Mouse (Mus musculus) embryonic facial prominence, embryonic 15.5 days (tissue): Measurements from ENCODE around the gene Akt3. TPM values are rescaled to one million over a fixed set of nuclear protein-coding genes. Genes with fewer than 3 reads are reported as not detected.
A peak's percentile ranks its signal among the peaks of the same experiment; 100 is the strongest.

ENCODE experiments used
- ATAC-seq: fragments of 200-750 bp; cut with Nextera tagmentation; 2 replicates; pipeline ENCODE4 v1.8.0; 2017; ENCODE audit warnings: low read depth, moderate TSS enrichment; ENCODE audit not compliant: insufficient number of reproducible peaks, low FRiP score, low TSS enrichment
- H3K27ac ChIP-seq: fragments of 300-500 bp; sonication (generic); replicated peaks from 2 replicates; pipeline ENCODE4 v1.5.1; 2015; ENCODE audit warnings: mild to moderate bottlenecking, inconsistent platforms
- H3K27me3 ChIP-seq: fragments of 300-500 bp; sonication (generic); 2 replicates; pipeline ENCODE4 v1.6.1; 2015; ENCODE audit warnings: inconsistent platforms
- H3K36me3 ChIP-seq: fragments of 300-500 bp; sonication (generic); 2 replicates; pipeline ENCODE4 v1.6.1; 2015; ENCODE audit warnings: mild to moderate bottlenecking, inconsistent platforms
- H3K4me1 ChIP-seq: fragments of 300-500 bp; sonication (generic); 2 replicates; pipeline ENCODE4 v1.6.1; 2015; ENCODE audit warnings: inconsistent platforms
- H3K4me2 ChIP-seq: fragments of 300-500 bp; sonication (generic); replicated peaks from 2 replicates; pipeline ENCODE4 v1.6.1; 2015; ENCODE audit warnings: mild to moderate bottlenecking, inconsistent platforms
- H3K4me3 ChIP-seq: fragments of 300-500 bp; sonication (generic); replicated peaks from 2 replicates; pipeline ENCODE4 v1.5.1; 2015; ENCODE audit warnings: mild to moderate bottlenecking, inconsistent platforms
- H3K9ac ChIP-seq: fragments of 300-500 bp; sonication (generic); 2 replicates; pipeline ENCODE4 v1.6.1; 2015; ENCODE audit warnings: inconsistent platforms
- H3K9me3 ChIP-seq: fragments of 300-500 bp; sonication (generic); replicated peaks from 2 replicates; pipeline ENCODE4 v1.6.1; 2016; ENCODE audit warnings: inconsistent platforms
- WGBS: fragments of 180-500 bp; shearing (Covaris S2); methylation state at CpG from one replicate; pipeline ENCODE4 v1.1.7; 2015; 5-methylcytosine and 5-hydroxymethylcytosine counted together
- polyA plus RNA-seq: library from polyadenylated mRNA; unstranded; fragments of >200 nt; fragmentation: Nextera tagmentation; extraction: Ambion mirVana; gene quantifications from 2 replicates; pipeline ENCODE4 v1.2.1, GENCODE M21; 2015

Gene Akt3
- polyA plus RNA-seq = 5.2 and 6.0 TPM in 2 replicates

GRCm38 (mm10) chr1:177258034-177258342 lies at the start of gene Akt3:
Gene Akt3, minus strand, starts transcription at chr1:177258203.
- Histone ChIP-seq H3K9me3 (no peaks in the 10 kb centered on the region), H3K4me2 (peak within 1 kb of the TSS; percentile 89), H3K27ac (peak within 1 kb of the TSS; percentile 92), H3K9ac (peak within 1 kb of the TSS; percentile 63), H3K36me3 (no peaks in the 10 kb centered on the region), H3K4me3 (peak within 1 kb of the TSS; percentile 83), H3K4me1 (0 out of 2 replicates have a peak, but pooled peaks cover 5% of the 10 kb centered on the region), H3K27me3 (no peaks in the 10 kb centered on the region)
- WGBS = 7% methylated on average over 3 of the region's 32 CpGs
- ATAC-seq = peak; percentile 63

- no peak for ATAC-seq
- no peak overlapping the region for H3K4me2 ChIP-seq
- no peaks in the 10 kb centered on the region for H3K9me3 ChIP-seq
- no peaks in the 10 kb centered on the region for H3K4me1 ChIP-seq
- WGBS = 73% methylated on average over 11 of the region's 11 CpGs
- no peak overlapping the region for H3K9ac ChIP-seq
- no peak overlapping the region for H3K27ac ChIP-seq
- no peak overlapping the region for H3K4me3 ChIP-seq
- H3K27me3 ChIP-seq = no peaks in the 10 kb centered on the region
- no peaks in the 10 kb centered on the region for H3K36me3 ChIP-seq
These were observed 49.5 kb upstream of the Akt3 start for GRCm38 (mm10) chr1:177307549-177307948.

GRCm38 (mm10) chr1:177298231-177298630 lies 40.2 kb upstream of the Akt3 start:
- Histone ChIP-seq H3K27ac (no peak overlapping the region), H3K9me3 (no peaks in the 10 kb centered on the region), H3K9ac (no peak overlapping the region), H3K27me3 (no peaks in the 10 kb centered on the region), H3K36me3 (no peaks in the 10 kb centered on the region), H3K4me1 (peaks cover 6% of the 10 kb centered on the region; the same call in 1 of the 2 replicates), H3K4me2 (no peak overlapping the region), H3K4me3 (no peak overlapping the region)
- 91% methylated on average over 1 of the region's 1 CpGs for WGBS
- no peak for ATAC-seq

- WGBS = 28% methylated on average over 3 of the region's 3 CpGs
- Histone ChIP-seq H3K9me3 (no peaks in the 10 kb centered on the region), H3K36me3 (no peaks in the 10 kb centered on the region), H3K9ac (no peak overlapping the region), H3K27ac (no peak overlapping the region), H3K4me1 (no peaks in the 10 kb centered on the region), H3K4me3 (no peak overlapping the region), H3K4me2 (no peak overlapping the region), H3K27me3 (no peaks in the 10 kb centered on the region)
- ATAC-seq = no peak
These were observed 28.8 kb upstream of the Akt3 start for GRCm38 (mm10) chr1:177286764-177287163.

GRCm38 (mm10) chr1:177281925-177282324 lies 23.9 kb upstream of the Akt3 start:
- no peaks in the 10 kb centered on the region for H3K4me1 ChIP-seq
- H3K4me3 ChIP-seq = no peak overlapping the region
- no peak overlapping the region for H3K4me2 ChIP-seq
- H3K9ac ChIP-seq = no peak overlapping the region
- ATAC-seq = no peak
- no peaks in the 10 kb centered on the region for H3K9me3 ChIP-seq
- no peaks in the 10 kb centered on the region for H3K36me3 ChIP-seq
- no peaks in the 10 kb centered on the region for H3K27me3 ChIP-seq
- H3K27ac ChIP-seq = no peak overlapping the region

GRCm38 (mm10) chr1:177277361-177277760 lies 19.4 kb upstream of the Akt3 start:
- 86% methylated on average over 5 of the region's 5 CpGs for WGBS
- no peak for ATAC-seq
- H3K9ac ChIP-seq = no peak overlapping the region

GRCm38 (mm10) chr1:177267645-177268044 lies 9.6 kb upstream of the Akt3 start:
- no peak for ATAC-seq
- Histone ChIP-seq H3K4me2 (no peak overlapping the region), H3K27me3 (no peaks in the 10 kb centered on the region), H3K4me3 (no peak overlapping the region), H3K36me3 (no peaks in the 10 kb centered on the region), H3K9me3 (no peaks in the 10 kb centered on the region), H3K4me1 (no peaks in the 10 kb centered on the region), H3K9ac (no peak overlapping the region), H3K27ac (no peak overlapping the region)
- WGBS = 56% methylated on average over 1 of the region's 1 CpGs

More at GRCm38 (mm10) chr1:177277361-177277760, 19.4 kb upstream of the Akt3 start:
- H3K27me3 ChIP-seq = no peaks in the 10 kb centered on the region
- no peak overlapping the region for H3K27ac ChIP-seq
- no peaks in the 10 kb centered on the region for H3K4me1 ChIP-seq
- H3K4me3 ChIP-seq = no peak overlapping the region
- no peaks in the 10 kb centered on the region for H3K36me3 ChIP-seq
- no peak overlapping the region for H3K4me2 ChIP-seq
- H3K9me3 ChIP-seq = no peaks in the 10 kb centered on the region

- WGBS = 78% methylated on average over 2 of the region's 2 CpGs
- H3K4me3 ChIP-seq = no peak overlapping the region
These were observed 4.9 kb upstream of the Akt3 start for GRCm38 (mm10) chr1:177262926-177263325.

GRCm38 (mm10) chr1:177260796-177261195 lies 2.8 kb upstream of the Akt3 start:
- Histone ChIP-seq H3K9ac (no peak overlapping the region), H3K36me3 (no peaks in the 10 kb centered on the region), H3K27ac (no peak overlapping the region), H3K4me2 (no peak overlapping the region), H3K4me3 (no peak overlapping the region), H3K4me1 (0 out of 2 replicates have a peak, but pooled peaks cover 5% of the 10 kb centered on the region), H3K9me3 (no peaks in the 10 kb centered on the region), H3K27me3 (no peaks in the 10 kb centered on the region)
- 38% methylated on average over 4 of the region's 4 CpGs for WGBS
- ATAC-seq = no peak

More at GRCm38 (mm10) chr1:177262926-177263325, 4.9 kb upstream of the Akt3 start:
- no peak overlapping the region for H3K4me2 ChIP-seq
- H3K27ac ChIP-seq = no peak overlapping the region
- H3K27me3 ChIP-seq = no peaks in the 10 kb centered on the region
- no peak overlapping the region for H3K9ac ChIP-seq
- H3K4me1 ChIP-seq = 0 out of 2 replicates have a peak, but pooled peaks cover 5% of the 10 kb centered on the region
- ATAC-seq = no peak
- H3K9me3 ChIP-seq = no peaks in the 10 kb centered on the region
- H3K36me3 ChIP-seq = no peaks in the 10 kb centered on the region

GRCm38 (mm10) chr1:177259038-177259600 lies 1.1 kb upstream of the Akt3 start:
- no peak for ATAC-seq
- Histone ChIP-seq H3K27me3 (no peaks in the 10 kb centered on the region), H3K9me3 (no peaks in the 10 kb centered on the region), H3K36me3 (no peaks in the 10 kb centered on the region), H3K4me3 (peak overlapping the region; percentile 83), H3K9ac (peak overlapping the region; percentile 63), H3K4me2 (peak overlapping the region; percentile 89), H3K27ac (peak overlapping the region; percentile 92), H3K4me1 (0 out of 2 replicates have a peak, but pooled peaks cover 5% of the 10 kb centered on the region)
- WGBS = 25% methylated on average over 16 of the region's 16 CpGs

GRCm38 (mm10) chr1:177258343-177259037 lies 487 bp upstream of the Akt3 start:
- peak overlapping the region; percentile 92 for H3K27ac ChIP-seq
- no peaks in the 10 kb centered on the region for H3K9me3 ChIP-seq
- peak; percentile 91 for ATAC-seq
- H3K4me3 ChIP-seq = peak overlapping the region; percentile 83
- WGBS = under 1% methylated on average over 55 of the region's 86 CpGs
- H3K4me2 ChIP-seq = peak overlapping the region; percentile 89
- 0 out of 2 replicates have a peak, but pooled peaks cover 5% of the 10 kb centered on the region for H3K4me1 ChIP-seq
- H3K9ac ChIP-seq = peak overlapping the region; percentile 63
- H3K27me3 ChIP-seq = no peaks in the 10 kb centered on the region
- H3K36me3 ChIP-seq = no peaks in the 10 kb centered on the region
